Mouse (Mus musculus) urinary bladder, postnatal 36 days (tissue): ENCODE measurements around the gene Slc16a12.
"Not testable (repeated sequence)": the region's sequence is repeated elsewhere in the genome, so short reads cannot be mapped to it uniquely, and the experiment has no call there.

Experiments used
- DNase-seq, 2 experiments: peaks; one replicate each; pipeline ENCODE4 v3.0.0; 2022; ENCODE audit warnings: low spot score in 2 of 2, mixed read lengths in 1 of 2

Slc16a12 gene

DNA sequence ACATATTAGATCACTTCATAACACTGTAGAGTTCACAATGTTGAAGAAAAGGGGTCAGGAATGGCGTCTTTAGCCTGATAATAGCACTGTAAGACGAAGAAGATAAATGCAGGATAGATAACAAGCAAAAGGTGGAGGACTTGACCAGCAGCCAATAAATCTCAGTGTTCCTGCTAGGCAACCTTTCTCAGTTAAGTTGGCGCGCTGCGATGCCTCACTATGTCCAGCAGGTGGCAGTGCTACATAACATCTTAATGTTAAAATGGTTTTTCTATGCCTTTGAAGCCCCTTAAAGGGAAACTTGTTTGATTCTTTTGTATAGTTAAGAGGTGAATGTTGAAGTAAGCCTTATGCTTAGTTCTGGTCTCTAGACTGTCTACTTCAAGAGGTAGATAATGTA is 81.0 kb downstream of the Slc16a12 start:
- peak; percentile 53 to 55 for DNase-seq

DNA sequence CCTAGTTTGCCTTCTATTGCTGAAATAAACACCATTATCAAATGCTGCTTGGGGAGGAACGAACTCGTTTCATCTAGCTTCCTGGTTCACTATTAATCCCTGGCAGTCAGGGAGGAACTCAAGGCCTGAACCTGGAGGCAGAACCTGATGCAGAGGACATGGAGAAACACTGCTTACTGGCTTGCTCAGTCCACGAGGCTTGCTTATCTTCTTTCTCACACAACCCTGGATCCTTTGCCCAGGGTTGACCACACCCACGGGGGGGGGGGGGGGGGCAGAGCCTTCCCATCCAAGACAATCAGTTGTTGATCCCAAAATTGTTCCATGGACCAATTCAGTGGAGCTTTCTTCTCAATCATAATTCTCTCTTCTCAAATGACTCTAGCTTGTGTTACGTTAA is 84.3 kb downstream of the Slc16a12 start:
- DNase-seq = no peak

DNA sequence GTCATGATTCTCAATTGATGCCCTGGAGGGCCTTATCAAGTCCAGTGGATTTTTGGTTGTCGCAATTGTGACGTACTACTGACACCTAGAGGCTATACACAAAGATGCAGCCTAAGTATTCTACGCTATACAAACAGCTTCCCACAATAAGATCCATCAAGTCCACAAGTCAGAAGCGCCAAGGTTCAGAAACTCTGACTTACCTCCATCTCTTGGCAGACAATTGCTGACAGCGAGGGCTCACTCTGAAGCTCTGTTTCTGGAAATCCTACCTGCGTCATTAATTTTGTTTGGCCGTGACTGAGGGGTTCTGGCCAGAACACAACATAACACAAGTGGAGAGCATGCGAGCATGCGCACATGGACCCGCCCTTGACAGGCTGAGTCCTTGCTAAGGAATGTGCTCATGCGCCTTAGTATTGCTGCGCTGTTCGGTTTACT is 85.0 kb downstream of the Slc16a12 start:
- DNase-seq = peak; percentile 27 to 48

DNA sequence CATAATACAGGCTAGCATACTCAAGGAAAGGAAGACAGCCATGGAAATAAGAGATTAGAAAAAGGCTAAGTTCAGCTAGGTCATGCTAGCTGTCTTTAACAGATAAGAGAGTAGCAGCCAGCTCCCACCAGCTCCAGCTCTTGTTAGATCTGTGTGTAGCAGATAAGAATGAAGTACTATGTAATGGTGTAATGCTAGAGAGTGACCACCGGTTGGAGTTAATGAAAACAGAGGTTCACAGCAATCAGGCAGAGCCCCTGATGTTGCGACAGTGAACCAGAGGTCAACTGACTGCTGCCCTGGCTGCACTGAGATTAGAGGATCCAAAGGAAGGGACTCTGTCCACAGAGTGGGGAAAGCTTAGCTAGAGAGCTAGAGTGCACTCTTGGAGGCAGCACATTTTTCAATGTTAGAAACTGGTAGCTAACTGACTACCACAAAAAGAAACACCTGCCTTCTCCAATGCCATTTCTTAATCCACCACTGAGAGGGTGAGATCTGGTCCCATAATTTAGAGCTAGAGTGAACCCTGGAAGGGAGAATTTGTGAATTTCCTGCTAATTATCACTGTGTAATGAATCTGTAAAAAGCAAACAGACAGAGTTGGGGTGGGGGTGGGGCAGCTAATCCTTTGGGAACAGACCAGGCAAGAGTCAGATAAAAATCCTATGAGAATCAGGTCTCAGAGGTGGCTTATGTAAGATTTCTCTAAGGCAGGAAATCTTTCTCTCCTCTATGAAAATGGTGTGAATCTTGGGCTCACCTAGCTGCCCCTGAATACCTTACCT is 90.4 kb downstream of the Slc16a12 start:
- no peak for DNase-seq

DNA sequence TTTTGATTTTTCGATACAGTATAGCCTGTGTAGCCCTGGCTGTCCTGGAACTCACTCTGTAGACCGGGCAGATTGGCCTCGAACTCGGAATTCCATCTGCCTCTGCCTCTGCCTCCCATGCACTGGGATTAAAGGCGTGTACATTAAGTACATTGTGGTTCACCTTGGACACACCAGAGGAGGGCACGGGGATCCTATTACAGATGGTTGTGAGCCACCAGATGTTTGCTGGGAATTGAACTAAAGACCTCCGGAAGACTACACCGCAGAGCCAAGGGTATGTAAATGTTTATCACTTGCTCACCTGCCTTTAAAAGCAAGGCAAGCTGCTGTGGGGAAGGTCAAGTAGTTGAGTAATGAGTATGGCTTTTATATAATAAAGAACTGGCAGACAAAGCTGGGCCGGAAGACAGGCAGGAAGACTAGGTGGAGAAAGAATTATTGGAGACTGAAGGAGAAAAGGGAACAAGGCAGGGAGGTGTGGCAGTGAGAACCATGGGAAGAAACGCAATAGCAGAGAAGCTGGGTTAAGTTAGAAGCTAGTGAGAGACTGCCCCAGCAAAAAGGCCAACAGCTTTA is 91.8 kb downstream of the Slc16a12 start:
- no peak for DNase-seq

DNA sequence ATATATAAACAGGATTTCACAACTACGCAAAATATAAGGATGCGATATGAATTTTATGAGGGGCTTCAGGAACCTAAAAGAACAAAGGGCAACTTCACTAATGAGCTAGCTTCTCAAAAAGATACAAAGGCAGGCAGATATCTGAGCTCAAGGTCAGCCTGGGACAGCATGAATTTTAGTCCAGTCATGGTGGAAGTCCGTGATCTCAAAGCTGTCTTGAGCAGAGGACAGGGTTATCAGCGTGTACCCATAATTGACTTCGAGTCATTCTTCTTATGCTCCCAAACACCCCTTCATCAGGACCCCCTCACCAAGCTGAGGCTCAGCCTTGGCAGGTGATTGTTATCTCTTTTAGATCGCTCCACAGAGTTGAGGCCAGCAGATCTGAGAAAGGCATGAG is 96.1 kb downstream of the Slc16a12 start:
- no peak for DNase-seq

DNA sequence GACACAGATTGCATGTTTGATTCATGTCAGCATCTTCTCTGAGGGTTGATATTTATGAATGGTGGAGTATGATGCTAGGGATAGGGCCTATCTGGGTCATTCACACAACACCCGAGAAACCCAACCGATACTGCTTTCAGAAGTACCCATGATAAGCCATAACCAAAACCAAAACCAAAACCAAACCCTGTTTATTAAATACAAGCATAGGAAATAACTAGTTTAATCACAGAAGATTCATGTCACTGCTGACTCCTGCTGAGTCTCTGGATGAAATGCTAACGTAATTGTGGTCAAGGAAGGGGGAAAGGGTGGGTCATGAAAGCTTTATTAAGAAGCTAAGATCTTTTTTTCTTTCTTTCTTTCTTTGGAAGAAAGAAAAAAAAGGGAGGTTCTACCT is 96.8 kb downstream of the Slc16a12 start:
- DNase-seq = no peak

DNA sequence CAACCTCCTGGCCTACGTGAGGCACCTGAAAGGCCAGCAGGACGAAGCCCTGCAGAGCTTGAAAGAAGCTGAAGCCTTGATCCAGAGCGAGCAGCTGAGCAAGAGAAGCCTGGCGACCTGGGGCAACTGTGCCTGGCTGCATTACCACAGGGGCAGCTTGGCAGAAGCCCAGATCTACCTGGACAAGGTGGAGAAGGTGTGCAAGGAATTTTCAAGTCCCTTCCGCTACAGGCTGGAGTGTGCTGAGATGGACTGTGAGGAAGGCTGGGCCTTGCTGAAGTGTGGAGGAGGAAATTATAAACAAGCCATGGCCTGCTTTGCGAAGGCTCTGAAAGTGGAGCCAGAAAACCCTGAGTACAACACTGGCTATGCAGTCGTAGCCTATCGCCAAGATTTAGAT is 99.5 kb downstream of the Slc16a12 start:
- not testable (repeated sequence) for DNase-seq

DNA sequence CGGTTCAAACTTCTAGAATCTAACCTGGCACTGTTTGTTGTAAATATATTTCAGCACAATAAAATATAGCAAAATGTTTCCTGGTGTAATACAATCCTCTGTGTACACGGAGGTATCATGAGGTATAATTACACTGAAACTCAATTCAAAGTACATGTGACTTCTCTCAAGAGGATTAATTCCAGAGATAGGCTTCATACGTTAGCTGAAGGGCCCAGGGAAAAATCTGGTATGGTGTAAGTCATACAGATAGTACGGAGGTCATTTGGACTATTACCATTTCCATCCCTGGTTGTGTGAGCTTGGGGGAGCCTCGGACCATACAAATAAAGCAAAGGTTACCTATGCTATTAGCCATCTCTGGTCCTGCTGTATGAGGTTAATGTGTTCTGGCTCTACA is 104.5 kb downstream of the Slc16a12 start:
- no peak for DNase-seq

DNA sequence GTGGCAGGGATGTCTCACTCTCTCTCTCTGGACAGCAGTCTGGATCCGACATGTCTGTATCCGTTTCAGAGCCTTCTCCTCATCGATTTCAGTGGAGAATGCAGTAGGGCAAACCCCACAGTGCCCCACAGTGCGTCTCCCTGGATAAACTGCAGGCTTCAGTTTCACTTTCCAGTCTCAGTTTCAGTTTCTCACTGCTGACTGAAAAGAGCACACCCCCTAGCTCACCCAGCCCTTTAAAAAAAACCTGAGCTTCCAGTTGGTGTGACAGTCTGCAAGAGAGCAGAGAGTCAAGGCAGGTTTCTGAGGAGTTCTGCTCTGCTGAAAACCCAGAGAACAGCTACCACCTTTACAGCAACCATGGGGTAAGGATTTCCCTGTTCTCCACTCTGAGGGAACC is 106.5 kb downstream of the Slc16a12 start, which contains the start of the genes Ifit1bl2 and Ifit1:
Ifit1bl2 (minus strand) TSS at position 121 of the 400 bp plus-strand sequence.
Ifit1 (plus strand) TSS at position 249 of the 400 bp plus-strand sequence.
- no peak for DNase-seq

DNA sequence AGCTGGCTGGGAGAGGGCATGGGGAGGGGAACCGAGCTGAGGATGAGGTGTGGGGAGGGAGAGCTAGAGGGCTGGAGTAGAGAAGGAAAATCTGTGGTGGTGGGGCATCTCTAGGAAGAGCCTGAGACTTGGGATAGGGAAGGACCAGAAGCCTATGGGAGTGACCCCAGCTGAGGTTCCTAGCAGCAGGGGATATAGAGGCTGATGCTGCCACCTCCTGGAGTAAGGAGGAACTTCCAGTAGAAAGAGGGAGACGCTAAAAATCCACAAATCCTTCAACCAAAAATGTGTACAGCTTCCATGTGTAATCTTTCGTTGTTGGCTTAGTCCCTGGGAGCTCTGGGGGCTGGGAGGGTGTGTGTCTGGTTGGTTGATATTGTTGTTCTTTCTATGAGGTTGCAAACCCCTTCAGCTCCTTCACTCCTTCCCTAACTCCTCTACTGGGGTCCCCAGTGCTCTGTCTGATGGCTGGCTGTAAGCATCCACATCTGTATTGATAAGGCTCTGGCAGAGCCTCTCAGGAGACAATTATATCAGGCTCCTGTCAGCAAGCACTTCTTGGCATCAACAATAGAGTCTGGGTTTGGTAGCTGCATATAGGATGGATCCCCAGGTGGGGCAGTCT is 110.0 kb downstream of the Slc16a12 start:
- peak; percentile 30 to 51 for DNase-seq

DNA sequence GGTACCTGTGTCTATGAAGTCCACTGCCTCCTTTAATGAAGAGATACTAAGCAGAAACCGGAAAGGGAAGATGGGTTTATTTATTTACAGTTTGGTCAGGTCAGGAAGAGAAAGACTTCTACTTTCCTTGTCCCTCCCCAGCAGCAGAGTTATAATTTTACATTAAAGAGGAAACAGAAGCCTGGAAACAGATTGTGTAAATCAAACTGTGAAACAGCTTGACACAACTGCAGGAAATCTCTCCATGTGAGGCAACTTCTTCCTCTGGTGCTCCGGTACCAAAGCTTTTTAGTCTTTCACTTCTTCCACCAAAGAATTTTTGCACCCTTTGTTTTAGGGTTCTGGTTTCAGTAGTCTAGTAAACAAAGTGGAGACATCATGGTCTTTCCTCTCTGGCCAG is 113.6 kb downstream of the Slc16a12 start:
- DNase-seq = no peak

DNA sequence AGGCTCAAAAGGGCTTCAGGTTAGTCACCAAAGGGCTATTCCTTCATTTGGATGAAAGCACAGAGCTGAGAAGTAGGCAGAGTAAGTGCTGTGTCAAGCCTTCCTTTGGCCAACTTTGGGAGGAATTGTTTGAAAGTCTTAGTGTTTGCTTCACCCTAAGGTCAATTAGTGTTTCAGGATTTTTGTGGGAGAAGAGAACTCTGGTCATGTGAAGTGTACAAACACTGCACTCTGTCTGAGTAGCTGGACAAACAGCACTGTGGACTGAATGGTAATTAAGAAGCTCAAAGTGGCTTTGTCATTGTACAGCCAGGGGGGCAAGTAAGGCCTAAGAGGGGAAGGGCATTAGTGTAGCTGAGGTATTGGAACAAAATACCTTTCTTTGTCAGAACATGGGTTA is 115.6 kb downstream of the Slc16a12 start:
- no peak for DNase-seq

DNA sequence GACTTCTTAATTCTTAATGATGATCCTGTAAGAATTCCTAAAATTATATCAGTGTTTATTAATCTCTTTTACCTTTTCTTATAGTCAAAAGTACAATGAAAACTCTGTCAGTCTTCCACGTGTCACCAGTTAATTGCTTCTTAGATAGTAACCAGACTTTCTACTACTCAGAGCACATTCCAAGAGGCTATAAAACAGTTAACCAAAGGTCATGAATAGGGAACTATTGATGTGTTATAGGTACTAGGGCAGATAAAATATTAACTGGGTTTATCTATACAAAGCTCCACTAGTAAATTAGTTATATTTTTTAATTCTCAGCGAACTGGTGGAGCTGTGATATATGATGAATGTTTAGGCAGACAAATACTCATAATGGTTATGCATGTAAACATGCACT is 119.6 kb downstream of the Slc16a12 start:
- DNase-seq = no peak

DNA sequence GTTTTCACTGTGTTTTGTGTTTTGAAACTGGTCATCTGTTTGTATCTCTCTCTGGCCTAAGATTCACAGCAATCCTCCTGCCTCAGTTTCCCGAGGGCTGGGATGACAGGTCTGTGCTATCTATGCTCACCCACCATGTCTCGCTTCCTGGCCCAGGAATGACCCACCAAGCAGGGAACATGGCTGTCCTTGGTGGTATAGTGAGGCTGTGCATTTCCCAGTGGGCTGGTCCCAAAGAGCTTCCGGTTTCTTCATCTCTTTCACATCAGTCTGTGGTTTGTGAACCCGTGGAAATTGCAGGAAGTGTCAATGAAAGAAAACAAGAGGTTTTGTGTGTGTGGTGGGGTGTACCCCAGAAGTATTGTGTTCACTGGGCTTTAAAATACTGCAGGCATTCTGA is 122.4 kb downstream of the Slc16a12 start:
- DNase-seq = no peak

DNA sequence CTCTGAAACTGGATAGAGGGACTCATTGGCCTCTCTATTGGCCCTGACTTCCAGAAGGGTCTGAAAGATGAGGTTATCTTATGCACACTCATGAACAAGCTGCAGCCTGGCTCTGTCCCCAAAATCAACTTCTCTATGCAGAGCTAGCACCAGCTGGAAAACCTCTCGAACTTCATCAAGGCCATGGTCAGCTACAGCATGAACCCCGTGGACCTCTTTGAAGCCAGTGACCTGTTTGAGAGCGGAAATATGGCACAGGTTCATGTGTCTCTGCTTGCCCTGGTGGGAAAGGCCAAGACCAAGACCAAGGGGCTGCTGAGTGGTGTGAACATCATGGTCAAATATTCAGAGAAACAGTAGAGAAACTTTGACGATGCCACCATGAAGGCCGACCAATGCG is 123.3 kb downstream of the Slc16a12 start:
- DNase-seq = no peak

DNA sequence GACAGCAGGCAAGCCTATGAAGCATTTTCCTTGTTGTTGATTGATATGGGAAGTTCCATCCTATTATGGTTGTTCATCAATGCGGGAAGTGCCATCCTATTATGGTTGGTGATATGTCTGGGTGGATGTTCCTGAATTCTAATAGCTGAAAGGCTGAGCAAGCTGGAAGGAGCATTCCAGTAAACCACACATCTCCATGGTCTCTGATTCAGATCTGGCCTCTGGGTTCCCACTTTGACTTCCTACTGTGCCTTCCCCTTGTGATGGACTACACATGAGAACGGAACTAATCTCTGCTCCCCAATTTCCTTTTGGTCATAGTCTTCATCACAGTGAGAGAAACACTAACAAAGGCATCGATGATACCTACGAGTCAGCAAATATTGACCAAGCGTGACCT is 126.2 kb downstream of the Slc16a12 start:
- DNase-seq = no peak
